Mouse (Mus musculus): ENCODE measurements around the gene Ier2.
A peak's percentile ranks its signal among the peaks of the same experiment; 100 is the strongest.
"Not testable (repeated sequence)": the region's sequence is repeated elsewhere in the genome, so short reads cannot be mapped to it uniquely, and the experiment has no call there.

Gene Ier2

DNA sequence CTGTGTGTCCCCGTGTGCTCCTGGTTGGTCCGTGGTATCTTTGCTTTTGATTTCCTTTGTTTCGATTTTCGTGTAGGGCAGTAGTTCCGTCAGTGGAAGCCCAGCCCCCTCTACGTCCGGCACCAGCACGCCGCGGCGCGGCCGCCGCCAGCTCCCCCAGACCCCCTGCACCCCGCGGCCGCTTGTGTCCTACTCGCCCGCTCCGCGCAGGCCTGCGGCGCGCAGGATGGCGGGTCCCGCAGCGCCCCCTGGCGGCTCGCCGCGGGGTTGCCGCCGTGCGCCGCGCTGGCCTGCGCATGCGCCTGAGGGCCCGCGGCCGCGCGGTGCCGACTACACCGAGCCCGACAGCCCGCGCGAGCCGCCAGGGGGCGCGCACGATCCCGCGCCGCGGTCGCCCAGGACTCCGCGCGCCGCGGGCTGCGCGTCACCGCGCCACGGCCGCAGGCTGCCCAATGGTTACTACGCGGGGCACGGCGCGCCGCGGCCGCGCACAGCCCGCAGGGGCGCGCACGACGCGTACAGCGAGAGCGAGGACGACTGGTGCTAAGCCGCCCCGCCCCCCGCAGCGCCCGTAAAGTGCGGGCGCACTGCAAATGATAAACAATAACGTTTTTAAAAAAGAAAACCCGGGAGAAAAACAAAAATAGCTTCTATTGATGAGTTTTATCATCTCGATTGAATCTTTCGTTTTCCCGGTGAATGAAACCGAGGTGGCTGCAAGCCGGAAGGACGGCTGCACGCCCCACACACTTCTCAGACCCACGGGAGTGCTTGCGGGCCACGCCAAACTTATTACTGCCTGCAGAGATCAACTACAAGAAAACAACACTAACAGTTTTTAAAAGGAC lies 23.3 kb downstream of the Ier2 start:
- DNase-seq (ENCODE audit: low spot score), result peak; percentile 85

DNA sequence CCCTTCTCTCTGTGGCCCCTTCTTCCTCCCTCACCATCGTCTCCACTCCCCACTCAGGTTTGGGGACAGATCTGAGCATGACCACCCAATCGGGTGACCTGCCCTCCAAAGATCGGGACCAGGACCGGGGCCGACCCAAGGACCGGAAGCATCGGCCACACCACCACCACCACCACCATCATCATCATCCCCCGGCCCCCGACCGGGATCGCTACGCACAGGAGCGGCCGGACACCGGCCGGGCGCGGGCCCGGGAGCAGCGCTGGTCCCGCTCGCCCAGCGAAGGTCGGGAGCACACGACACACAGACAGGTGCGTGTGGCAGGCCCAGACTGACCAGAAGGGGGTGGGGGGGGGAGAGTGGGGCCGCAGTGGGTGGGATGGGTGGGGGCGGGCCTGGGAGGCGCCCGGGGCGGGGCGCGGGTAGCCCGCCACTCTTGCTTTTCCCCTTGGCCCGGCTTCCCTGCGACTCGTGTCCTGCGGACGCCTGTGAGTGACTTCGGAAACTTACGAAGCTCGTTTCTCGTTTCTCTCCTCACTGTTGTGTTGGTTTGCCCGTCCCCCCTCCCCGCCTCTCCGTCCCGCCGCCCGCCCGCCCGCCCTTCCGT lies 24.0 kb downstream of the Ier2 start:
- DNase-seq (ENCODE audit: low spot score), result no peak

DNA sequence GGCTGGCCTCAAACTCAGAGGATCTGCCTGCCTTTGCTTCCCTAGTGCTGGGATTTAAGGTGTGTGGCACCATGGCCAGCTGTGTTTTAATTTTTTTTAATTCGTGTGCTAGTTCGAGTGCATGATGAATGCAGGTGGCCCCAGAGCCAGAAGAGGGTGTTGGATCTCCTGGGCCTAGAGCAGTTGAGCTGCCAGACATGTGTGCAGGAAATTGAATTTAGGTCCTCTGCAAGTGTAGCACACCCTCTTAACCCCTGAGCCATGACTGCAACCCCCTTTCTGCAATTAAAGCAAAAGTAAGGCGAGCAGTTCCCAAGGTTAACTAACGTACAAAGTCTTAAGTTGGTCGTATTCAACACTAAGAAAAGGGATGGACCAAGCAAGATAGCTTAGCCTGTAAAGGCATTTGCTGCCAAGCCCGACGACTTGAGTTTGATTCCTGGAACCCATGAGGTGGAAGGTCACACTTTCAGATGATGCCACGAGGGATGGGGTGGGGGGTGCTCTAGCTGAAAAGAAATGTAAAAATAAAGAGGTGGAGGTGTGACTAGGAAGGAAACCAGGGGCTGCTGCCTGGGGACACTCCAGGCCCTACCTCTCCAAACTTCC lies 24.6 kb downstream of the Ier2 start:
- DNase-seq (ENCODE audit: low spot score), result no peak

DNA sequence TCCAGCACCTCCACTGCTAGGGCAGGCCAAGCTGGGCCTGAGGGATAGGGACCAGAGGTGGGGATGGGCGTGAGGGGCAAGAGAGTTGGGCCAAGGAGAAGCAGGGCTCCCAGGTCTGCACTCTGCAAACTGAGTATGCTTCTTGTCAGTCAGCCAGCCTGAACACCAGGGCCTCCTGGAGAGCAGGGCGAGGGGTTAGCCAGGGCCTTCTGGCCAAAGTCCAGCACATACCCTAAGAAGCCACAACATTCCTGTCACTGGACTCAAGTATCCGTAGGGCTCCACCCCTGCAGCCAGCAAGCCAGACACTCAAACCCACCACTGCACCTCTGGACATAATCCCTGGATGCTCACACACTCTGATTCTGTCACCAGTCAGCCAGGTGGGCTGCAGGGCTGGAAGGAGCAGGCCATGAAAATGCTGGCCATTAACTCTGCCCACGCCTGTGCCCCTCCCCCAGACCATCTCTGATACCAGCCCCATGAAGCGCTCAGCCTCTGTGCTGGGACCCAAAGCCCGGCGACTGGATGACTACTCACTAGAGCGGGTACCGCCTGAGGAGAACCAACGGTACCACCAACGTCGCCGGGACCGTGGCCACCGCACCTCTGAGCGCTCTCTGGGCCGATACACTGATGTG lies 26.5 kb downstream of the Ier2 start:
- peak; percentile 83 for DNase-seq (ENCODE audit: low spot score)

DNA sequence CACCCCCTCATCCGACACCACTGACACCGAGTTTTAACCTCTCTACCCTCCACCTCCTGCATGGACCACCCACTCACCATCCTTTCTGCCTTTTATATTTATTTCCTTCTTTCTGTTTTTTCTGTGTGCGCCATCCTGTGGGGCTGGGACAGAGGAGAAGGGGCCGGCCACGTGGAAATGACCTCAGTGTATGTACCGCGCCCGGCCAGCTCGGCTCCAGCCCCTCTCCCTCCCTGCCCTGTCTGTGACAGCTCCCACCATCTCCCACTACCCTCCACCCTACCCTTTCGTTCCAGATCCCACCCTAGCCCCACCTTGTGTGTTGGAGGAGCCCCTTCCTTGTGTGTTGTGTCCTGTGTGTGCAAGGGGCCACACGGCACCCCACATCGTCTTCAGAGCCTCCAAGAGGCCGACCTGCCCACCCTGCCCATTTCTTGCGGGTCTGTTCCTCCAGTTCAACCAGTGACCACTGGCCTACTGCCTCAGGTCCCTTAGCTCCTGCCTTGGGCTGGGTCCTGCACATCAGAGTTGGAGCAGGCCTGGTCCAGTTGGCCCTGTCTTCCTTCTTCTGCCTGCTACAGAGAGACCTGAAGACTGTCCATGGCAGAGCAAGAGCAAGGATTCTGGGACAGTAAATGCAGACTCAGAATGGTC lies 27.1 kb downstream of the Ier2 start:
- no peak for DNase-seq (ENCODE audit: low spot score)

DNA sequence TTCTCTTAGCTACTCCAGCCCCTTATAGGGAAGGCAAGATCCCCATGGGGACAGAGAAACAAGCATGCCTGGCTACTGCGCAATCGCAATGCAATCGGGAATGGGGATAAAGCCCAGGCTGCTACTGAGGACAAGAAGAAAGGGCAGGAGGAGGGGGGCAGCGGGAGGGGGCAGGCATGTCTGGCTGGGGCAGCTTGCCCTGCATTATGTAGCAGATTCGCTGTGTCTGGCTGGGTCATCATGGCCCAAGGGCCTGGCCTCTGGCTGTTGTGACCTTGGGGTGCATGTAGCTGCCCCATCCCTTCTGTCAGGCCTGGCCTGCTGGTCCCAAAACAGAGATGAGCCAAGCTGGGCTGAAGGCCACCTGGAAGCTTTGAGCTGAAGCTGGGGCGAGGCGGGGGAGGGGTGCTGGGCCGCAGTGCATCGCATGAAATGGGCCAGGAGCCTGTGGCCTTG lies 27.8 kb downstream of the Ier2 start:
- no peak for DNase-seq (ENCODE audit: low spot score)

DNA sequence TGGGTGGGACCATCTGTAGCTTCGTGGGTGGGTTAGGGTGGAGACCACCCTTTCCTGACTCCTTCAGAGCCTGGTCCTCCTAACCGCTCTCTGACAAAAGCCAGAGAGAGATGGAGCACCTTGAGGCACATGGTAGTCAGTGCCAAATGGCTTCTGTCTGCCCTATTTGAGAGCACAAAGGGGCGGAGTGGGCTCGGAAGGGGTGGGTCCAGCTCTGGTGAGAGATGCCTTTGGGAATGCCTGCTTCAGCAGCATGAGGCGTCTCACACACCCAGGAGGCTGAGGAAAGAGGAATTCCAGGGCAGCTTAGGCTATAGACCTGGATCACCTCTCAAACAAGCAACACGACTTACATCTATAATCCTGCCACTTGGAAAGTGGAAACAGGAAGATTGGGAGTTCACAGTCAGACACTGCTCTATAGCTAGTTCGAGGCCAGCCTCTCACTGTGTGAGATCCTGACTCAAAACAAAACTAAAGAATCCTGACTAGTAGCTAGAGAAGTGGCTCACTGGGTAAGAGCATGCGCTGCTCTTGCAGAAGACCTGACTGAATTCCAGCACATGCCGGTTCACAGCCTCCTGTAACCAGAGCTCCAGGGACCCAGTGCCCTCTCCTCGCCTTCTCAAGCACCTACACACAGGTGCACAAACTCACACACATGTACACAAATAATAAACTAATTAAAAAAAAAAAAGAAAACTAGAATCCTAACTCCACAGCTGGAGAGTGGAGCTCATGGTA lies 28.6 kb downstream of the Ier2 start:
- no peak for DNase-seq (ENCODE audit: low spot score)

DNA sequence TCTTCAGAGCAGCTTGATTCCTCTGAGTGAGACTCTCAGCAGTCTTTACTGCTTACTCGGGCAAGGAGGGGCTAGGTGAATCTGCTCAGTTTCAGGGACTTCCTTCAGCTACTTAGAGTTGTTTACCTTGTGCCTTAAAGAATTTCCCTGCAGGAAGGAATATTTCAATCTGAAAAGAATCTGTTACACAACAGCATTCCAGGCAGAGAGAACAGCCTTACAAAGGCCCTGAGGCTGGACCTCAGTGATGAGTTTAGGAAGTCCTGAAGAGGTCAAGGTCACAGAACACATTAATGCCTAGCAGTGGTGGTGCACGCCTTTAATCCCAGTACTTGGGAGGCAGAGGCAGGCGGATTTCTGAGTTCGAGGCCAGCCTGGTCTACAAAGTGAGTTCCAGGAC lies 30.8 kb downstream of the Ier2 start:
- no peak for DNase-seq (ENCODE audit: low spot score)

- DNase-seq (ENCODE audit: low spot score), result no peak
These were observed 32.5 kb downstream of the Ier2 start for GRCm38 (mm10) chr8:84630145-84630544.

DNA sequence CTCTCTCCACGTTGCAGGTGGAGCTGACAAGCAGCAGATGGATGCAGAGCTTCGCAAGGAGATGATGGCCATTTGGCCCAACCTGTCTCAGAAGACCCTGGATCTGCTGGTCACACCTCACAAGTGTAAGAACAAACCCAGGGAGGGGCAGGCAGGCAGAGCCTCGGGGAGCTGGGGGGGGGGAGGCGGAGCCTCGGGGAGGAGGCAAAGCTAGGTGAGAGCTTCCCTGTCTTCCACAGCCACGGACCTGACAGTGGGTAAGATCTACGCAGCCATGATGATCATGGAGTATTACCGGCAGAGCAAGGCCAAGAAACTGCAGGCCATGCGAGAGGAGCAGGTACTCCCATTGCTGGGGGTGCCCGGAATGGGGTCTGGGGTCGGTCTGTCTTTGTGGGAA lies 33.1 kb downstream of the Ier2 start:
- DNase-seq (ENCODE audit: low spot score), result no peak

DNA sequence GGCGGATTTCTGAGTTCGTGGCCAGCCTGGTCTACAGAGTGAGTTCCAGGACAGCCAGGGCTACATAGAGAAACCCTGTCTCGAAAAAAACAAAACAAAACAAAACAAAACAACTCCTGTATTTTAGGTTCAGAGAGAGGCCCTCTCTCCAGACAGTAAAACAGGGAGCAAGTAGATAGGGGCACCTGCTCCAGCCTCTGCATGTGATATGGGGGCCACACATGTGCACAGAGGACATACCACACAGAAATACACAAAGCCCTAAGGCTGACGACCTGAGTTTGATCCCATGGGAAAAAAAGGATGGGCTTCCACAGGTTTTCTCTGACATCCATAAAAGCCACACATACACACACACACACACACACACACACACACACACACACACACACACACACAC lies 39.2 kb downstream of the Ier2 start:
- not testable (repeated sequence) for DNase-seq (ENCODE audit: low spot score)

- no peak for DNase-seq (ENCODE audit: low spot score)
These were observed 41.5 kb downstream of the Ier2 start for GRCm38 (mm10) chr8:84621102-84621625.

DNA sequence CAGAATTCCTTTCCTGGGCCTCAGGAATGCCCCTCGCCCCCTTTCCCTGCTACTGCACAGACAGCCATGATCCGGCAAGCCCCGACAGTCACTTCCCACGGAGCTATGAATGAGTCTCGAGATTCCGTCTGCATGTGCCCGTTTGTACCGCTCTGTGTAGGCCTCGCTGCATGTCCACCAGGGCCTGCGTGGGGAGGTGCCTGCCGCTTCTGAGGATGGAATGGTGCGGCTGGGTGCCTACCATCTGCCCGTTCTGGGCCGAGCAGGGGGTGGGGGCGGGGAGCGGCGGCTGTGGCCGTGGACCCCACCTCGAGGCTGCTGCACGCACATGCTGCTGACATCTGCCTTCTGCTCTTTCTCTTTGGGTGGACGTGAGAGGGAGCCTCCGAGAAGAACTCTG lies 45.6 kb downstream of the Ier2 start:
- DNase-seq (ENCODE audit: low spot score), result no peak

DNA sequence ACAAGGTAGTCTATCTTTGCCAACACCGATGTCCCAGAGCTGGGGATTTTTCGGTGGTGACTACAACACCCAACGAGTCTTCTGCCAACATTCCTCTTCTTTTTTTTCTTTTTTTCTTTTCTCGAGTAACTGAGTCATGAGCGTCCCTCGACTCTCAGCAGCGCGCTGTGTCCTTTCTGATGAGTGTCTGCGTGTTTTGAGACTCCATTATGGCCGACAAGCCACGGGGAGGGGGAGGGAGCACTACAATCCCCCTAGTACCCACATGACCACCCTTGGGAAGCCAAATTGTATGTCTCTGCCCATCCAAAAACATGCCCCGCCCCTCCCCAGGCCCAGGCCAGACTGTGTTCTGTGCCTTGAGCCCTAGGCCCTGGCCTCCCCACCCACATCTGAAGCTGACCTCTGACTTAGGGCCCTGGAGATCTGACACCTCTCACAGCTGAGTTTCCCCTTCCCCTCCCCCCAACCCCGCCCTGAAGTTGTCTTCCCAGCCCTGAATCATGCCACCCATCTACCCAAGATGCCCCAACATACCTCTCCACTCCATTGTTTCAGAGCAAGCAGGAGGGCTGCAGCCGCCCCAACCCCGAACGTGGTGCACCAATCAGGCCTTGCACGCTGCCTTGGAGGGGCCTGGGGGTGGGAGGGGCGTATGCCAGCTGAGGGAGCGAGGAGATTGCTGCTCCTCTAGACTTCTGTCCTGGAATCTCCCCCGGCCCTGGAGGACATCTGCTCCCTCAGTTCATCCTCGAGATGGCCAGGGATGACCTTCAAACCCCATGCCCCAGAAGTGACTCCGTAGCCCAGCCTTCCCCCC lies 46.8 kb downstream of the Ier2 start:
- no peak for DNase-seq (ENCODE audit: low spot score)

- no peak for DNase-seq (ENCODE audit: low spot score)
These were observed 48.0 kb downstream of the Ier2 start for GRCm38 (mm10) chr8:84614512-84615223.
